Mouse (Mus musculus): ENCODE results near the gene Slc25a3. TPM values are rescaled to one million over a fixed set of nuclear protein-coding genes. Genes with fewer than 3 reads are reported as not detected.

The Slc25a3 gene
- total and polyA plus RNA-seq, 2 experiments, result 222 to 371 TPM

GRCm38 (mm10) chr10:91128551-91129160 lies 4.8 kb upstream of the Slc25a3 start:
- TF ChIP-seq POLR2A (IDR thresholded peaks at IDR 0.05; ENCODE audit: extremely low read depth, insufficient read depth, low read length), result no peak
- no peak for TF ChIP-seq CTCF (IDR thresholded peaks at IDR 0.05; ENCODE audit: low read depth, low read length)
- H3K9ac ChIP-seq (ENCODE audit: low read depth, low read length), result no peak overlapping the region
- H3K79me2 ChIP-seq (ENCODE audit: control insufficient read depth, insufficient read depth, low read length), result 0 out of 2 replicates have a peak, but pooled peaks cover under 1% of the 10 kb centered on the region
- H3K36me3 ChIP-seq (ENCODE audit: control insufficient read depth, insufficient read depth, low read length), result no peaks in the 10 kb centered on the region
- 79% methylated on average over 1 of the region's 1 CpGs for WGBS
- H3K4me3 ChIP-seq (ENCODE audit: insufficient read depth, low read depth, low read length), result no peak overlapping the region
- H3K4me1 ChIP-seq (ENCODE audit: control insufficient read depth, insufficient read depth, low read length), result peaks cover 2% of the 10 kb centered on the region; the same call in 1 of the 2 replicates
- H3K27me3 ChIP-seq (ENCODE audit: control insufficient read depth, insufficient read depth, low read length), result no peaks in the 10 kb centered on the region
- H3K27ac ChIP-seq (replicated peaks; ENCODE audit: insufficient read depth, low read depth, low read length), result no peak overlapping the region
- DNase-seq (ENCODE audit: extremely low read depth, low read depth, low spot score), result no peak

GRCm38 (mm10) chr10:91127395-91127794 lies 3.5 kb upstream of the Slc25a3 start:
- H3K27ac ChIP-seq (replicated peaks; ENCODE audit: insufficient read depth, low read depth, low read length), result no peak overlapping the region

GRCm38 (mm10) chr10:91126618-91127355 lies 2.9 kb upstream of the Slc25a3 start:
- WGBS, result 68% methylated on average over 10 of the region's 10 CpGs
- Histone ChIP-seq H3K9ac (ENCODE audit: low read depth, low read length) (no peak overlapping the region), H3K27ac (replicated peaks; ENCODE audit: insufficient read depth, low read depth, low read length) (no peak overlapping the region), H3K4me3 (ENCODE audit: insufficient read depth, low read depth, low read length) (no peak overlapping the region), H3K27me3 (ENCODE audit: control insufficient read depth, insufficient read depth, low read length) (no peaks in the 10 kb centered on the region), H3K36me3 (ENCODE audit: control insufficient read depth, insufficient read depth, low read length) (peaks cover 4% of the 10 kb centered on the region), H3K79me2 (ENCODE audit: control insufficient read depth, insufficient read depth, low read length) (peaks cover 9% of the 10 kb centered on the region; the same call in 1 of the 2 replicates), H3K4me1 (ENCODE audit: control insufficient read depth, insufficient read depth, low read length) (peaks cover 5% of the 10 kb centered on the region; the same call in 1 of the 2 replicates)
- TF ChIP-seq CTCF (IDR thresholded peaks at IDR 0.05; ENCODE audit: low read depth, low read length) (no peak), POLR2A (IDR thresholded peaks at IDR 0.05; ENCODE audit: extremely low read depth, insufficient read depth, low read length) (no peak)
- no peak for DNase-seq (ENCODE audit: extremely low read depth, low read depth, low spot score)

More at GRCm38 (mm10) chr10:91127395-91127794, 3.5 kb upstream of the Slc25a3 start:
- H3K4me3 ChIP-seq (ENCODE audit: insufficient read depth, low read depth, low read length), result no peak overlapping the region
- peaks cover 5% of the 10 kb centered on the region; the same call in 1 of the 2 replicates for H3K4me1 ChIP-seq (ENCODE audit: control insufficient read depth, insufficient read depth, low read length)
- DNase-seq (ENCODE audit: extremely low read depth, low read depth, low spot score), result no peak
- no peaks in the 10 kb centered on the region for H3K36me3 ChIP-seq (ENCODE audit: control insufficient read depth, insufficient read depth, low read length)
- no peaks in the 10 kb centered on the region for H3K27me3 ChIP-seq (ENCODE audit: control insufficient read depth, insufficient read depth, low read length)
- 90% methylated on average over 2 of the region's 2 CpGs for WGBS
- H3K79me2 ChIP-seq (ENCODE audit: control insufficient read depth, insufficient read depth, low read length), result peaks cover 7% of the 10 kb centered on the region; the same call in 1 of the 2 replicates
- H3K9ac ChIP-seq (ENCODE audit: low read depth, low read length), result no peak overlapping the region
- TF ChIP-seq POLR2A (IDR thresholded peaks at IDR 0.05; ENCODE audit: extremely low read depth, insufficient read depth, low read length) (no peak), CTCF (IDR thresholded peaks at IDR 0.05; ENCODE audit: low read depth, low read length) (no peak)

GRCm38 (mm10) chr10:91123281-91123827 lies 505 bp downstream of the Slc25a3 start:
- H3K79me2 ChIP-seq (ENCODE audit: control insufficient read depth, insufficient read depth, low read length), result peaks cover 9% of the 10 kb centered on the region; the same call in 1 of the 2 replicates
- H3K27ac ChIP-seq (replicated peaks; ENCODE audit: insufficient read depth, low read depth, low read length), result peak overlapping the region; percentile 88
- H3K9ac ChIP-seq (ENCODE audit: low read depth, low read length), result peak overlapping the region; percentile 89
- TF ChIP-seq POLR2A (IDR thresholded peaks at IDR 0.05; ENCODE audit: extremely low read depth, insufficient read depth, low read length) (no peak), CTCF (IDR thresholded peaks at IDR 0.05; ENCODE audit: low read depth, low read length) (no peak)
- peaks cover 5% of the 10 kb centered on the region; the same call in 1 of the 2 replicates for H3K4me1 ChIP-seq (ENCODE audit: control insufficient read depth, insufficient read depth, low read length)
- peak; percentile 54 for DNase-seq (ENCODE audit: extremely low read depth, low read depth, low spot score)
- H3K36me3 ChIP-seq (ENCODE audit: control insufficient read depth, insufficient read depth, low read length), result peaks cover 30% of the 10 kb centered on the region
- H3K27me3 ChIP-seq (ENCODE audit: control insufficient read depth, insufficient read depth, low read length), result no peaks in the 10 kb centered on the region
- WGBS, result under 1% methylated on average over 44 of the region's 44 CpGs
- H3K4me3 ChIP-seq (ENCODE audit: insufficient read depth, low read depth, low read length), result peak overlapping the region; percentile 71

GRCm38 (mm10) chr10:91122646-91123045 lies 1.2 kb downstream of the Slc25a3 start:
- TF ChIP-seq POLR2A (IDR thresholded peaks at IDR 0.05; ENCODE audit: extremely low read depth, insufficient read depth, low read length) (no peak), CTCF (IDR thresholded peaks at IDR 0.05; ENCODE audit: low read depth, low read length) (no peak)
- Histone ChIP-seq H3K79me2 (ENCODE audit: control insufficient read depth, insufficient read depth, low read length) (peaks cover 9% of the 10 kb centered on the region; the same call in 1 of the 2 replicates), H3K4me3 (ENCODE audit: insufficient read depth, low read depth, low read length) (peak overlapping the region; percentile 71; the same call in 1 of the 2 replicates), H3K27me3 (ENCODE audit: control insufficient read depth, insufficient read depth, low read length) (no peaks in the 10 kb centered on the region), H3K4me1 (ENCODE audit: control insufficient read depth, insufficient read depth, low read length) (peaks cover 5% of the 10 kb centered on the region; the same call in 1 of the 2 replicates), H3K36me3 (ENCODE audit: control insufficient read depth, insufficient read depth, low read length) (peaks cover 36% of the 10 kb centered on the region), H3K27ac (replicated peaks; ENCODE audit: insufficient read depth, low read depth, low read length) (no peak overlapping the region), H3K9ac (ENCODE audit: low read depth, low read length) (no peak overlapping the region; the same call in 1 of the 2 replicates)
- no peak for DNase-seq (ENCODE audit: extremely low read depth, low read depth, low spot score)
- WGBS, result 5% methylated on average over 6 of the region's 6 CpGs
